Mouse (Mus musculus) frontal cortex, postnatal 25 days (tissue): ENCODE results near the gene Ap2s1.

Source experiments
- DNase-seq, 2 experiments: peaks; one replicate each; pipeline ENCODE4 v3.0.0; 2022; ENCODE audit warnings: low spot score in 2 of 2

Gene Ap2s1

GRCm38 (mm10) chr7:16793010-16793725, 55.0 kb downstream of the Ap2s1 start:
- DNase-seq, result no peak

- DNase-seq, result no peak
Observed at GRCm38 (mm10) chr7:16794886-16795285, 56.7 kb downstream of the Ap2s1 start.
